Mouse (Mus musculus): ENCODE measurements around the gene Ube2j2. TPM values are rescaled to one million over a fixed set of nuclear protein-coding genes. Genes with fewer than 3 reads are reported as not detected.
A peak's percentile ranks its signal among the peaks of the same experiment; 100 is the strongest.

The Ube2j2 gene
- total and polyA plus RNA-seq, 2 experiments from 2014 or later: 80.3 to 138 TPM

DNA sequence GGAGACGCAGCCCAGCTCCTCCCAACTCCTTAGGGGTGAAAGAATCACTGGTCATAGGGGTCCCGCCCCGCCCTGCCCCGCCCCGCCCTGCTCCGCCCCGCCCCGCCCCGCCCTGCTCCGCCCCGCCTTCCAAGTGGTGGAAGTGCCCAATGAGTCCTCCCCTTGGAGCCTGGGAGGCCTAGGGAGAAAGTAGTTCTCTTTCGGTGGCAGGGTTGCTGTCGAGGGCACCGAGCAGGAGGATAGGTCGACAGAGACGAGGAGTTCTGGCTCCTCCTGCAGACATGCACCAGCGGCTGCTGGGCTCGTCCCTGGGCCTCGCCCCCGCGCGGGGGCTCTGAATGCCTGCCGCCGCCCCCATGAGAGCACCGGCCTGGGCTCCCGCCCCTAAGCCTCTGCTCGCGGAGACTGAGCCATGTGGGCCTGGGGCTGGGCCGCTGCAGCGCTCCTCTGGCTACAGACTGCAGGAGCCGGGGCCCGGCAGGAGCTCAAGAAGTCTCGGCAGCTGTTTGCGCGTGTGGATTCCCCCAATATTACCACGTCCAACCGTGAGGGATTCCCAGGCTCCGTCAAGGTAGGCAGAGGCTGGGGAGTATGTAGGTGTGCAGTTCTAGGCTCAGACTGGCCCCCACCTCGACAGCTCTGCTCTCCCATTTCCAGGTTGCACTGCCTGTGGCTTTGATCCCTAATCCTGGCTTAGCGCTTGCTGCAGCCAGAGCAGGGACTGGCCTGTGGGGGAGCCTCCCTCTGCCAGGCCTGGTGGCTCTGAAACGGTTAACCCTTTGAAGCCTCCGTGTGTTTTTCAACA is 18.7 kb downstream of the Ube2j2 start, which contains the start of gene C1qtnf12:
Gene C1qtnf12 (plus strand): TSS at position 152 of the 805 bp plus-strand sequence.
- DNase-seq: peak; percentile 13
- Histone ChIP-seq H3K4me1 (ENCODE audit: insufficient read depth) (no peaks in the 10 kb centered on the region), H3K36me3 (ENCODE audit: insufficient read depth) (peaks cover 46% of the 10 kb centered on the region), H3K9ac (peak within 1 kb of the TSS; percentile 41; the same call in 1 of the 2 replicates), H3K9me3 (ENCODE audit: low read length) (no peaks in the 10 kb centered on the region), H3K27ac (ENCODE audit: low read depth, low read length) (no peak within 1 kb of the TSS), H3K4me2 (ENCODE audit: low read depth) (peak within 1 kb of the TSS; percentile 58), H3K4me3 (ENCODE audit: low read depth, low read length) (peak within 1 kb of the TSS; percentile 33), H3K27me3 (ENCODE audit: insufficient read depth, low read length) (no peaks in the 10 kb centered on the region)
- 1% methylated on average over 39 of the region's 42 CpGs for WGBS
- peak; percentile 57 for ATAC-seq
- no peak for TF ChIP-seq CTCF (IDR thresholded peaks at IDR 0.05; ENCODE audit: low read depth)

DNA sequence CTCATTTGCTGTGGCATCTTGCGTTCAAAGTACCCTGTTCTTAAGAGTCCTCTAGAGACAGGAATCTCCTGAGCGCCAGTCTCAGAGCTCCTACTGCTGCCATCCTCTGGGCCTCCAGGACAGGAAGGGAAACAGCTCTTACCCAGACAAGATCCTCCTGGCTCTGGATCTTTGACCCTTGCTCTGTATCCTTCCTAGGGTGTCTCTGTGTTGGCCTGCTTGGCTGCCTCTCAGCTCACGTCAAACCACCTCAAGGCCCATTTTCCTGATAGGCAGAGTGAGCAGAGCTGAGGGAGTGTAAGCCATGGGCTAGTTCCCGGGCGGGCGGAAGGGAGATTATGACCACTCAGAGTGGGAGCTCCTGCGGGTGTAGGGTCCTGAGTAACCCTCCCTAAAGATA is 19.5 kb downstream of the Ube2j2 start:
- Histone ChIP-seq H3K9me3 (ENCODE audit: low read length) (no peaks in the 10 kb centered on the region), H3K36me3 (ENCODE audit: insufficient read depth) (peaks cover 38% of the 10 kb centered on the region), H3K27me3 (ENCODE audit: insufficient read depth, low read length) (no peaks in the 10 kb centered on the region), H3K27ac (ENCODE audit: low read depth, low read length) (no peak overlapping the region), H3K4me1 (ENCODE audit: insufficient read depth) (no peaks in the 10 kb centered on the region), H3K4me3 (ENCODE audit: low read depth, low read length) (no peak overlapping the region), H3K9ac (0 out of 2 replicates have a peak overlapping the region, but pooled peaks have one; percentile 41), H3K4me2 (ENCODE audit: low read depth) (peak overlapping the region; percentile 58)
- no peak for TF ChIP-seq CTCF (IDR thresholded peaks at IDR 0.05; ENCODE audit: low read depth)
- ATAC-seq: no peak
- no peak for DNase-seq
- WGBS: 52% methylated on average over 7 of the region's 7 CpGs

DNA sequence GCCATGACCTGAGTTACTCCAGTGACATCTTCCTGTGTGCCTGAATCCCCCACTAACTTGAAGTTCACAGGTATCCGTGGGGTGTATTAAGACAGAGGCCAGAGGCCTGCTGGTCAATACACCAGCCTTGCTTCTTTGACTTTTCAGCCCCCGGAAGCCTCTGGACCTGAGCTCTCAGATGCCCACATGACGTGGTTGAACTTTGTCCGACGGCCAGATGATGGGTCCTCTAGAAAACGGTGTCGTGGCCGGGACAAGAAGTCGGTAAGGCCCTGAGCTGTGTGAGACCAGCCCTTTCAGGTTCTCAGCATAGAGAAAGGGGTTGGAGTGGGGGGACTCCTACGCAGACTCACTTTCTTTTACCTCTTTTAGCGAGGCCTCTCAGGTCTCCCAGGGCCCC is 20.8 kb downstream of the Ube2j2 start:
- H3K4me2 ChIP-seq (ENCODE audit: low read depth): no peak overlapping the region
- ATAC-seq (no peak), DNase-seq (no peak)
- peaks cover 32% of the 10 kb centered on the region for H3K36me3 ChIP-seq (ENCODE audit: insufficient read depth)
- no peaks in the 10 kb centered on the region for H3K4me1 ChIP-seq (ENCODE audit: insufficient read depth)
- no peak overlapping the region for H3K27ac ChIP-seq (ENCODE audit: low read depth, low read length)
- H3K9ac ChIP-seq: no peak overlapping the region
- no peaks in the 10 kb centered on the region for H3K9me3 ChIP-seq (ENCODE audit: low read length)
- no peak for TF ChIP-seq CTCF (IDR thresholded peaks at IDR 0.05; ENCODE audit: low read depth)
- H3K4me3 ChIP-seq (ENCODE audit: low read depth, low read length): no peak overlapping the region
- WGBS: 94% methylated on average over 11 of the region's 11 CpGs
- H3K27me3 ChIP-seq (ENCODE audit: insufficient read depth, low read length): no peaks in the 10 kb centered on the region

DNA sequence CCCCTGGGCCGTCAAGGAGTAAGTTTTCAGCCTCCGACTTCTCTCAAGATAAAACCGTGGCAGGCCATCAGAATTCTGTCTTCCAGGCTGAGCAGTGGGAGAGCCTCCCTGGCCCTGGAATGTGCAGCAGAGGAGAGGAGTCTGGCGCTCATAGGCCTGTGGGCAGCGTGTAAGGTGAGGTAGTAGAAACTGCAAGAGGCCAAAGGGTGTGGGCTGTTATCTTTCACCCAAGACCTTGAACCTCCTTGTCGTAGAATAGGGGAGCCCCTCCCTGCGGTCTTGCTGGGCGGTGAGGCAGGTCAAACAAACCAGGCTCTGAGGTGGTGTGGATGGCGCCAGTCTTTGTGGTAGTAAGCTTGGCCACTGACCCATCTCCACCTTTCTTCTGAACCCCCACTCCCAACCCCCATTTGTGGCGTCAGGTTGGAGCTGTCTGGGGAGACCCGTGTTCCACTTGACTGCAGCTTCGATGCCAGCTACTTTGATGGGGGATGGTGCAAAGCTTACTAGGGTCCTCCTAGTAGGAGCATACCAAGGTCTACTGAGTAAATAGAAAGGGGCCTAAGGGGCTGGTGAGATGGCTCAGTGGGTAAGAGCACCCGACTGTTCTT is 25.5 kb downstream of the Ube2j2 start:
- DNase-seq: no peak
- WGBS: 89% methylated on average over 13 of the region's 13 CpGs
- H3K9ac ChIP-seq: no peak overlapping the region
- no peak for TF ChIP-seq CTCF (IDR thresholded peaks at IDR 0.05; ENCODE audit: low read depth)
- H3K4me1 ChIP-seq (ENCODE audit: insufficient read depth): no peaks in the 10 kb centered on the region
- H3K27ac ChIP-seq (ENCODE audit: low read depth, low read length): no peak overlapping the region
- no peak overlapping the region for H3K4me3 ChIP-seq (ENCODE audit: low read depth, low read length)
- H3K4me2 ChIP-seq (ENCODE audit: low read depth): no peak overlapping the region
- no peaks in the 10 kb centered on the region for H3K27me3 ChIP-seq (ENCODE audit: insufficient read depth, low read length)
- H3K9me3 ChIP-seq (ENCODE audit: low read length): no peaks in the 10 kb centered on the region
- H3K36me3 ChIP-seq (ENCODE audit: insufficient read depth): peaks cover 20% of the 10 kb centered on the region
- ATAC-seq: no peak

DNA sequence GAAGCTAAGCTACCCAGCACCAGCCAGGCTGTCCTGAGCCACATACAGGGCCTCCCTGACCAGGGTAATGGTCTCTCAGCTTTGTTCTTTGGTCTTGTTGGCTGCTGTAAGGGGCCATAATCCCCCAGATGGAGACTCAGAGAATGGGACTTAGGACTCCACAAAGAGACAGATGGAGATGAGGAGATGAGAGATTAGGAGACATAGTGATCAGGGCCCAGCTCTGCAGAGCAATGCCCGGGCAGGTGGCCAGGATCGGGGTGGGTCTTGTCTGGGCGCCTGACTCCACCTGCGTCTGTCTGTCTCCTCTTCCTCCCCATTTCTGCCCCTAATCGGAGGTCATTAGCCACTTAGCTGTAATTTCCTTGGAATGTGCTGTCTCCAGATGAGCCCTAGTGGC is 26.7 kb downstream of the Ube2j2 start:
- H3K4me1 ChIP-seq (ENCODE audit: insufficient read depth): no peaks in the 10 kb centered on the region
- H3K9me3 ChIP-seq (ENCODE audit: low read length): no peaks in the 10 kb centered on the region
- no peak for ATAC-seq
- H3K27me3 ChIP-seq (ENCODE audit: insufficient read depth, low read length): no peaks in the 10 kb centered on the region
- no peak overlapping the region for H3K4me3 ChIP-seq (ENCODE audit: low read depth, low read length)
- no peak for TF ChIP-seq CTCF (IDR thresholded peaks at IDR 0.05; ENCODE audit: low read depth)
- H3K4me2 ChIP-seq (ENCODE audit: low read depth): no peak overlapping the region
- no peak overlapping the region for H3K9ac ChIP-seq
- no peak overlapping the region for H3K27ac ChIP-seq (ENCODE audit: low read depth, low read length)
- H3K36me3 ChIP-seq (ENCODE audit: insufficient read depth): peaks cover 12% of the 10 kb centered on the region
- DNase-seq: no peak
- 88% methylated on average over 5 of the region's 5 CpGs for WGBS

DNA sequence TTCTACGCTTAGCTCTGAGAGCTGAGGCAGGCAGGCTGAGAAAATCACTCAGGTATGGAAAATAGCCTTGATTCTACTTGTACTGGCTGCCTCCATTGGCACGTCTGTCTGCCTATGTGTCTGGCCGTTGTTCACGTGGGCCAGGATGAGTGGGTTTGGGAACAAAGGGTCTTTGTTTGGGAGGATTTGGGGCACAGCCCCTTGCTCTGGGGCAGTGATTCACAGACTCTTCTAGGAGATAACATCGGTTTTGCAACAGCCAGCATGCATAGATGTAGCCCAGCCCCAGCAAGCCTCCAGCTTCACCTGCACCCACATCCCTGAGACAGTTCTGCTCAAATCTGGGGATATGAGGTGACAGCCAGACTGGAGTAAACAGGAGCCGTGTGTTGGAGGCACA is 29.0 kb downstream of the Ube2j2 start:
- Histone ChIP-seq H3K36me3 (ENCODE audit: insufficient read depth) (no peaks in the 10 kb centered on the region), H3K4me1 (ENCODE audit: insufficient read depth) (no peaks in the 10 kb centered on the region), H3K27me3 (ENCODE audit: insufficient read depth, low read length) (no peaks in the 10 kb centered on the region), H3K9me3 (ENCODE audit: low read length) (no peaks in the 10 kb centered on the region), H3K4me2 (ENCODE audit: low read depth) (no peak overlapping the region), H3K9ac (no peak overlapping the region), H3K27ac (ENCODE audit: low read depth, low read length) (no peak overlapping the region), H3K4me3 (ENCODE audit: low read depth, low read length) (no peak overlapping the region)
- DNase-seq: no peak
- 42% methylated on average over 6 of the region's 6 CpGs for WGBS
- no peak for ATAC-seq
- no peak for TF ChIP-seq CTCF (IDR thresholded peaks at IDR 0.05; ENCODE audit: low read depth)

DNA sequence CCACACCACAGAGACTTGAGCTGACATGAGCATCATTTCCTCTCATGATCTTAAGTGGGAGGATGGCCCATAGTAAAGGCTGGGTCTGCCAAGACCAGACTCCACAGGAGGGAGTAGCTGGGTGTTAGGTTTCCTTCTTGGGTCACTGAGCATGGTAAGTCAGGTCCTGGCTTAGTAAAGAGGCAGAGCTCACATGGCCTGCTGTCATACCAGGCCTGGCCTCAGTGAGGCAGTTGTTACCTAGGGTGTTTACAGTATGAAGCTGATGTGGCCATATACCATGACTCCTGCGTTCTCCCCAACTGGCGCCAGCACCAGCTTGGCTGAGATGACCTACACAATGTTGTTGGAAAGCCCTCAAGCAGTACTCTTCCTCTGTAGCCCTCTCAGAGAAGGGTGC is 29.6 kb downstream of the Ube2j2 start:
- no peak overlapping the region for H3K9ac ChIP-seq
- no peak for TF ChIP-seq CTCF (IDR thresholded peaks at IDR 0.05; ENCODE audit: low read depth)
- H3K27me3 ChIP-seq (ENCODE audit: insufficient read depth, low read length): no peaks in the 10 kb centered on the region
- ATAC-seq: no peak
- no peak for DNase-seq
- H3K9me3 ChIP-seq (ENCODE audit: low read length): no peaks in the 10 kb centered on the region
- WGBS: 73% methylated on average over 2 of the region's 2 CpGs
- H3K36me3 ChIP-seq (ENCODE audit: insufficient read depth): no peaks in the 10 kb centered on the region
- H3K4me1 ChIP-seq (ENCODE audit: insufficient read depth): no peaks in the 10 kb centered on the region
- no peak overlapping the region for H3K4me3 ChIP-seq (ENCODE audit: low read depth, low read length)
- no peak overlapping the region for H3K4me2 ChIP-seq (ENCODE audit: low read depth)
- no peak overlapping the region for H3K27ac ChIP-seq (ENCODE audit: low read depth, low read length)

Data from forebrain, postnatal 0 days (tissue).